Mouse (Mus musculus) small intestine, adult 2 months (tissue): ENCODE measurements around the gene Htatip2. TPM values are rescaled to one million over a fixed set of nuclear protein-coding genes. Genes with fewer than 3 reads are reported as not detected.

Source experiments
- H3K27ac ChIP-seq: fragments of 200-500 bp; 2 replicates; pipeline ENCODE4 v1.5.1; 2012; ENCODE audit warnings: low read depth, low read length, control low read depth, inconsistent platforms; ENCODE audit not compliant: insufficient read depth
- H3K27me3 ChIP-seq: fragments of 200-500 bp; 2 replicates; pipeline ENCODE4 v1.6.1; 2012; ENCODE audit warnings: mild to moderate bottlenecking, moderate library complexity, low read length, inconsistent platforms; ENCODE audit not compliant: control insufficient read depth, insufficient read depth
- H3K36me3 ChIP-seq: fragments of 200-500 bp; 2 replicates; pipeline ENCODE4 v1.6.1; 2012; ENCODE audit warnings: mild to moderate bottlenecking, low read length, control low read depth, inconsistent platforms; ENCODE audit not compliant: control insufficient read depth, insufficient read depth
- H3K4me1 ChIP-seq: fragments of 200-500 bp; 2 replicates; pipeline ENCODE4 v1.6.1; 2012; ENCODE audit warnings: low read length, inconsistent platforms, mixed read lengths; ENCODE audit not compliant: control insufficient read depth, insufficient read depth, insufficient read length
- H3K4me3 ChIP-seq: fragments of 200-500 bp; 2 replicates; pipeline ENCODE4 v1.5.1; 2012; ENCODE audit warnings: low read depth, mild to moderate bottlenecking, control low read depth, inconsistent platforms, low read length, moderate library complexity
- CTCF ChIP-seq: fragments of 200-500 bp; IDR thresholded peaks from 2 replicates; pipeline ENCODE4 v1.5.1; 2012; ENCODE audit warnings: low read depth, mild to moderate bottlenecking, control low read depth, inconsistent platforms, low read length, moderate library complexity, mixed read lengths; ENCODE audit not compliant: insufficient replicate concordance, insufficient read length; ENCODE audit errors: extremely low read depth
- POLR2A ChIP-seq: fragments of 200-500 bp; IDR thresholded peaks from 2 replicates; pipeline ENCODE4 v1.6.1; 2012; ENCODE audit warnings: low read depth, mild to moderate bottlenecking, control low read depth, inconsistent platforms, low read length, moderate library complexity
- WGBS: fragments of 180-500 bp; shearing (Covaris S2); methylation state at CpG from one replicate; pipeline ENCODE4 v1.1.7; 2018; 5-methylcytosine and 5-hydroxymethylcytosine counted together
- polyA plus RNA-seq: library from polyadenylated mRNA; depleted of rRNA; stranded (reverse); fragments of >200 nt; gene quantifications from 2 replicates; pipeline ENCODE4 v1.2.3, GENCODE M21; 2012; rRNA removed

Gene Htatip2
- polyA plus RNA-seq, 1 experiment: 8.0 TPM

DNA sequence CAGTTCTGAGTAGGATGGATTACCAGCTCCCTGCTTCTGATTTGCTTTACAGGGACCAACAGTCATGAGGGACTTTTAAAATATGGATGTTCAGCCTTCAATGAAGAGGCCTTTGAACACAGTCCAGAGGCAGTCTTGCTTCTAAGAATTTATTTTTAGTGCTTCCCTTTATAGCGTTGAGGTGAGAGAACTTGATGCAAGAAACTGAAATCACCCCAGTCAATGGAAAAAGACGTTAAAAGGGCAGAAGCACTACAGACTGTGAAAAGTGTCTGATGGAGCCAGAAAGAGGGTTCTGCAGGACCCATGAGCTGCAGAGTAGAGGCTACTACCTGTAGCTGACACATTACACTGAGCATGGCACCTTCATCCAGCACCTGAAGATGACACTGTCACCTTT, 63.1 kb downstream of the Htatip2 start:
- no peak for TF ChIP-seq POLR2A
- TF ChIP-seq CTCF: no peak
- 60% methylated on average over 2 of the region's 2 CpGs for WGBS
- H3K4me1 ChIP-seq: no peaks in the 10 kb centered on the region
- no peaks in the 10 kb centered on the region for H3K27me3 ChIP-seq
- peaks cover 21% of the 10 kb centered on the region for H3K36me3 ChIP-seq
- H3K4me3 ChIP-seq: no peak overlapping the region
- no peak overlapping the region for H3K27ac ChIP-seq

Other genes starting within 250 kb of the Htatip2 start
- not detected in 2 replicates for gene Dbx1, start 122.3 kb upstream of the Htatip2 start, polyA plus RNA-seq
- 11.6 and 14.5 TPM in 2 replicates for gene Prmt3, start 19.2 kb downstream of the Htatip2 start, polyA plus RNA-seq
- not detected in 2 replicates for gene Slc6a5, start 151.0 kb downstream of the Htatip2 start, polyA plus RNA-seq
- 0.30 and 0.32 TPM in 2 replicates for gene Nell1, start 215.7 kb downstream of the Htatip2 start, polyA plus RNA-seq